Mouse (Mus musculus) splenic B cell, adult 2 months (primary cell): ENCODE results near the gene Plxnb1.
A peak's percentile ranks its signal among the peaks of the same experiment; 100 is the strongest.

Experiments used
- DNase-seq: peaks from one replicate; pipeline ENCODE4 v3.0.0-alpha.2; 2011; ENCODE audit warnings: low read depth, low spot score
- H3K27me3 ChIP-seq: 2 replicates; pipeline ENCODE4 v1.6.1; 2012; ENCODE audit warnings: mild to moderate bottlenecking, low read length, moderate library complexity, mixed read lengths; ENCODE audit not compliant: control insufficient read depth, poor library complexity, insufficient read depth, severe bottlenecking
- H3K36me3 ChIP-seq: 2 replicates; pipeline ENCODE4 v1.6.1; 2012; ENCODE audit warnings: mild to moderate bottlenecking, low read length, moderate library complexity, mixed read lengths; ENCODE audit not compliant: control insufficient read depth, poor library complexity, insufficient read depth, severe bottlenecking

Plxnb1 gene

GRCm38 (mm10) chr9:109104083-109104482 is 8.9 kb downstream of the Plxnb1 start:
- no peak for DNase-seq
- H3K27me3 ChIP-seq, result no peaks in the 10 kb centered on the region
- no peaks in the 10 kb centered on the region for H3K36me3 ChIP-seq

GRCm38 (mm10) chr9:109105011-109105410 is 9.8 kb downstream of the Plxnb1 start:
- no peak for DNase-seq
- Histone ChIP-seq H3K36me3 (no peaks in the 10 kb centered on the region), H3K27me3 (no peaks in the 10 kb centered on the region)

DNA sequence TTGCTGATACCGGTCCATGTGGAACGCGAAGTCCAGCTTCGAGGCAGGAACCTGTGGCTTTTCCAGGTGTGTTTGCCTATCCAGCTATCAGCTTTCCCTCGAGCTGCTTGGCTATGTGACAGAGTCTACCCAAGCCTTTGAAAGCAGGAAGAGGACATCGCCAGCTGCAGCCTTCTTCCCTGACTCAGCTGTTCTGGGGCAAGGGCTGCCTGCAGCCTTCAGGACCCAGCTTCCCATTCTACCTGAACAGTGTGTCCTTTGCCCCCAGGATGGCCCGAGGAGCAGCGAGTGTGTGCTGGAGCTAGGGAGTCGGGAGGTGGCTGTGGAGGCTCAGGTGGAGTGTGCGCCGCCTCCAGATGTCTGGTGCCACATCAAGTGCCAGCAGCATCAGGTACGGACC is 10.5 kb downstream of the Plxnb1 start:
- no peaks in the 10 kb centered on the region for H3K27me3 ChIP-seq
- DNase-seq, result no peak

DNA sequence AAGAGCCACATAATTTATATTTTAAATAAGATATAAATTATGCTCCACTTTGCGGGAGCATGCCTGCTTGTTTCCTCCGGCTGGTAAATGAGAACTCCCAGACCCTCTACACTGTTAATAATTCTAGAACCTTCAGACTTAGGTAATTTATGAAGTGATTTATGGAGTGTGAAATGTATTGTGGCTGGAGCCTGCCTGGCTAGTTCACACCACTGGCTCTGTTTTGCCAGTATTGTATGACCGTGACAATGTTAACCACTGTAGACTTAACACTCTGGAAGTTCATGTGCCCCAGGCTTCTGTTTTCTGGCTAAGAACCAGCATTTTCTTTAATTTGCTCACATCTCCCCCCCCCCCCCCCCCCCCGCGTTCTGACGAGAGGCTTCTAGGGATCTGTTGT is 12.2 kb downstream of the Plxnb1 start:
- DNase-seq, result no peak
- no peaks in the 10 kb centered on the region for H3K36me3 ChIP-seq
- H3K27me3 ChIP-seq, result no peaks in the 10 kb centered on the region

More for the DNA sequence above, 10.5 kb downstream of the Plxnb1 start:
- H3K36me3 ChIP-seq, result no peaks in the 10 kb centered on the region

DNA sequence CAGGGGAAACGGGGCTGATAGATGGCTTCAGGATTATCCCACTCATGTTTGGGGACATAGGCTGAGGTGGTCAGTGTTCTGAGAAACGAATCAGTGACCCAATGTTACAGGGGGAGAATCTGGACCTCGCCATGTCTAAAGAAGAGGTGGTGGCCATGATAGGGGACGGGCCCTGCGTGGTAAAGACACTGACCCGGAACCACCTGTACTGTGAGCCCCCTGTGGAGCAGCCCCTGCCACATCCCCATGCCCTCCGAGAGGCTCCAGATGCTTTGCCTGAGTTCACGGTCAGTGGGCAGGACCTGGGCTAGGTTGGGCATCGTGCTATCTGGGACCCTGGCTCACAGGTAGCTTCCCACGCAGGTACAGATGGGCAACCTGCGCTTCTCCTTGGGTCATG is 15.1 kb downstream of the Plxnb1 start:
- no peaks in the 10 kb centered on the region for H3K27me3 ChIP-seq
- H3K36me3 ChIP-seq, result no peaks in the 10 kb centered on the region
- DNase-seq, result no peak

DNA sequence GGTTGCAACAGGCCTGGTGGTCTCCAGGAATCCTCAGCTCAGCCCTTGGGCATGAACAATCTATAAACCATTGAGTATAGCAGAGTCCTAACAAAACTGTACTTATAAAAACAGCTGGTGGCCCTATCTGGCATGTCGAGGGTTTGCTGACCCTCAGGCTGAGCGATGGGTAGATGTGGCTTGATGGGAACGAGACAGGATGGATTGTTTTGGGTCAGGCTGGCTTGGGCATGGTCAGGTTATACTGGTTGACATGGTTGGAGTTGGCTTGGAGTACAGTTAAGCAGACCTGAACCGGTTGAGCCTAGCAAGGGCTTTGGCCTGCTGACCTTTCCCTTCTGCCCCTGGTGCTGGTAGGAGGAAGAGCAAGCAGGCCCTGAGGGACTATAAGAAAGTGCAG is 15.9 kb downstream of the Plxnb1 start:
- Histone ChIP-seq H3K36me3 (no peaks in the 10 kb centered on the region), H3K27me3 (no peaks in the 10 kb centered on the region)
- DNase-seq, result no peak

DNA sequence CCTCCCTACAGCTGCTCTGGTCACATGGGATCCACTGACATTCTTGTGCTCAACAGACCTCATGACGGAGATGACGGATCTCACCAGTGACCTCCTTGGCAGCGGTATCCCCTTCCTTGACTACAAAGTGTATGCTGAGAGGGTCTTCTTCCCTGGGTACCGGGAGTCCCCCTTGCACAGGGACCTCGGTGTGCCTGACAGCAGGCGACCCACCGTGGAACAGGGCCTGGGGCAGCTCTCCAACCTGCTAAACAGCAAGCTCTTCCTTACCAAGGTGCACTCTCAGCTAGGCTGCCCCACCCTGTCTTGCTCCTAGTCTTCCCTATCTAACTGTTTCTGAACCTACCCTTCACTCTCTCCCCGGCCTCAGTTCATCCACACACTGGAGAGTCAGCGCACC is 16.4 kb downstream of the Plxnb1 start:
- Histone ChIP-seq H3K36me3 (no peaks in the 10 kb centered on the region), H3K27me3 (no peaks in the 10 kb centered on the region)
- no peak for DNase-seq

DNA sequence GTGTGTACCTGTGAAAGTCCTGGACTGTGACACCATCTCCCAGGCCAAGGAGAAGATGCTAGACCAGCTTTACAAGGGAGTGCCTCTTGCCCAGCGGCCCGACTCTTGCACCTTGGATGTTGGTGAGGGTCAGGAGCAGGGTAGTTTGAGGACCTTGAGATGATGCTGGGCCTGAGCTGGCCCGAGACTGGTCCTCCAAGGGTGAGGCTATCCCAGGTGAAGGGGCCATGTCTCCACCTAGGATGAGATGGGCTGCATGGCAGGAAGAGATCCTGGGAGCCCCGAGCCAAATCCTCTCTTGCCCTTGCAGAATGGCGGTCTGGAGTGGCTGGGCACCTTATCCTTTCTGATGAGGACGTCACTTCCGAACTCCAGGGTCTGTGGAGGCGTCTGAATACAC is 18.1 kb downstream of the Plxnb1 start:
- no peaks in the 10 kb centered on the region for H3K27me3 ChIP-seq
- H3K36me3 ChIP-seq, result no peaks in the 10 kb centered on the region
- DNase-seq, result no peak

- no peak for DNase-seq
- H3K27me3 ChIP-seq, result no peaks in the 10 kb centered on the region
- H3K36me3 ChIP-seq, result no peaks in the 10 kb centered on the region
Observed at GRCm38 (mm10) chr9:109114276-109114675, 19.1 kb downstream of the Plxnb1 start.

GRCm38 (mm10) chr9:109114871-109115270 is 19.7 kb downstream of the Plxnb1 start:
- no peak for DNase-seq
- Histone ChIP-seq H3K27me3 (no peaks in the 10 kb centered on the region), H3K36me3 (no peaks in the 10 kb centered on the region)

DNA sequence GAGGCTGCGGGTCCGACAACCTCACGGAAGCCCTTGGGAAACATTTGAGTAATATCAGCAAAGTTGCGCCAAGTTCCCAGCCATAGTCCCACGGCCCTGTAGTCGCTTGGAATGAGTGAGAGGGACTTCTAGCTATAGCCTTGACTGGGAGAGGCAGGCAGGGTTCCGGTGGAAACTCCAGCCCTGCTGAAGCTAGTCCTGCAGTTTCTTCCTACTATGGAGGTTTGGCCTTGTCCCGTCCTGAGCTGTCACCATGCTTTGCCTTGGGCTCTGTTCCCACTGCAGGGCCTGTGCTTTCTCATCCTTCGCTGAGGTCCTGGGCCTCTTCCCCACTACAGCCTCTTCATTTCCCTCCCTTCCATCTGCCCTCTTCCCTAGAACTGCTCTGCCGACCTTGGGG is 21.0 kb downstream of the Plxnb1 start:
- no peak for DNase-seq
- Histone ChIP-seq H3K36me3 (no peaks in the 10 kb centered on the region), H3K27me3 (no peaks in the 10 kb centered on the region)

DNA sequence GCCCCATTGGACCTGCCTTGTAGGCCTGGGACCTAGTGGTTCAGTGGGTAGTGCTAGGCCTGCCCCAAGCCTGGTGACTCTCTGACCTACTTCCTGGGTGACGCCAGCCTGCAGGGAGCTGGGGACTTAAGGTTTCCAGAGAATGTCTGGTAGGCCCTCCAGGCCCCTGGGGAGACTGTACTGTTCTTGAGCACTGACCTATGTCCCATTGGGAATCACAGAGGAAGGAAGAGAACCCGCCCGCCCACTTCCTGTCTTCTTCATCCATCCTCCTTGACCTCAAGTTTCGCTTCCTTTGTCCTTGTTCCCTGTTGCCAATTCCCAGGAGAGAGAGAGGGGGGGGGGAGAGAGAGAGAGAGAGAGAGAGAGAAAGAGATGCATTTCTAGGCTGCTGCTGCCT is 22.9 kb downstream of the Plxnb1 start:
- peak; percentile 14 for DNase-seq
- Histone ChIP-seq H3K36me3 (no peaks in the 10 kb centered on the region), H3K27me3 (no peaks in the 10 kb centered on the region)

GRCm38 (mm10) chr9:109119571-109119970 is 24.4 kb downstream of the Plxnb1 start:
- H3K27me3 ChIP-seq, result no peaks in the 10 kb centered on the region
- no peak for DNase-seq
- no peaks in the 10 kb centered on the region for H3K36me3 ChIP-seq

GRCm38 (mm10) chr9:109120956-109121355 is 25.8 kb downstream of the Plxnb1 start:
- Histone ChIP-seq H3K36me3 (no peaks in the 10 kb centered on the region), H3K27me3 (no peaks in the 10 kb centered on the region)
- DNase-seq, result no peak

DNA sequence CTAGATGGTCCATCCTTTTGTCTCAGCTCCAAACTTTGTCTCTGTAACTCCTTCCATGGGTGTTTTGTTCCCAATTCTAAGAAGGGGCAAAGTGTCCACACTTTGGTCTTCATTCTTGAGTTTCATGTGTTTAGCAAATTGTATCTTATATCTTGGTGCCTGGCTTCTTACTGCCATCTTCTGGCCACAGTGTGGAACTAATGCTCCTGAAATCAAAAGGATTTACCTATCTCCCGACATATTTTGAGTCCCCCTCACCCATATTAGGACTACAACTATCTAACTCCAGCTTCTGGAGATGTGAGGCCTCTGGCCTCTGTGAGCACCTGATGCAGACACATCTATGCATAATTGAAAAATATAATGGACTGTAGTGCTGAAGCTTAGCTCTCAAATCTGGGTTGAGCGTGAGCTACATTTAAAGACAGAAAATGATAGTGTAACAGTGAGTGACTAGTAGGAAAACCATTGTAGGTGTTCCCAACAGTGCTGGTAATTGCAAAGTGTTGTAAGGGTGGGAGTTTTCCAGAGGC is 27.4 kb downstream of the Plxnb1 start:
- Histone ChIP-seq H3K27me3 (no peaks in the 10 kb centered on the region), H3K36me3 (no peaks in the 10 kb centered on the region)
- DNase-seq, result peak; percentile 79

GRCm38 (mm10) chr9:109123266-109123665 is 28.1 kb downstream of the Plxnb1 start:
- no peak for DNase-seq
- H3K36me3 ChIP-seq, result no peaks in the 10 kb centered on the region
- H3K27me3 ChIP-seq, result no peaks in the 10 kb centered on the region
